Mouse (Mus musculus): ENCODE data around the gene Slc41a2. TPM values are rescaled to one million over a fixed set of nuclear protein-coding genes. Genes with fewer than 3 reads are reported as not detected.
"Not testable (repeated sequence)": the region's sequence is repeated elsewhere in the genome, so short reads cannot be mapped to it uniquely, and the experiment has no call there.

Slc41a2 gene
- total RNA-seq (2021): 10 to 100 TPM; 32.5 to 38.7 TPM

- peak; percentile 63 for DNase-seq
- intact Hi-C loops (cut with DNase I): no loop called here
These were observed at the start of gene Slc41a2 for GRCm38 (mm10) chr10:83337159-83337951. Slc41a2 (minus strand) TSS chr10:83337882.

GRCm38 (mm10) chr10:83385330-83385910, 47.7 kb upstream of the Slc41a2 start:
- DNase-seq: no peak
- intact Hi-C loops (cut with DNase I): no loop called here

DNA sequence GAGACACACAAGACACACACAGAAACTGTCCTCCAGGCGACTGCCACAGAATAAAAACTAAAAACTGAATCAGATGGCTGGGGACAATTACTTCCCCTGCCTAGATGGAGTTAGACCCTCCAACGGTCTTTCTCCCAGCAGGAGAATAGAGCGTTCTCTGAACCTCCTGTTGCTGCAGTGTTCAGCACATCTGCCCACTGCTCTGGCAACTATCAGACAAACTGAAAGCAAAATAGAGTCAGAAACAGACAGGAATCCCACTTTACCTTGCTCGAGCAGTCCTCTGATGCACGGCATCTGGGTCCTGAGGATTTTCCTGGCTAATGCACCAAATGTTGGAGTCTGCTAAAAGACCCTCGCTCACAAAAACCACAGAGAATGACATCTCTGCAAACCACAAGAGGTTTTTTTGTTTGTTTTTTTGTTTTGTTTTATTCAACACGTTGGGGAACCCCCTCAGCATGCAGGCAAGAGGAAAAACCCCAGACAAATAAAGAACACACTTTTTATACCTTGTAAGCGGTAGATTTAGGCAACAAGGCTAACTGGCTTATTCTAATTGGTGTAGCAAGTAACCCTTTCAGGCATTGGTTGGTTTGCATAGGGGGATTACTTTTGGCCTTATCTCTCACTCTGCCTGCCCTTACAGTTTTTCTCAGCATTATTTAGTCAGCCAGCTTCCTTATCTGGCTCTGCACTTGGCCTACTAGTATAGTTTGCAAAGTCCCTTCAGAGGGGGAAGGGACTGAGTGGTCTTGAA, 47.0 kb upstream of the Slc41a2 start:
- intact Hi-C loops (cut with DNase I): no loop called here

DNA sequence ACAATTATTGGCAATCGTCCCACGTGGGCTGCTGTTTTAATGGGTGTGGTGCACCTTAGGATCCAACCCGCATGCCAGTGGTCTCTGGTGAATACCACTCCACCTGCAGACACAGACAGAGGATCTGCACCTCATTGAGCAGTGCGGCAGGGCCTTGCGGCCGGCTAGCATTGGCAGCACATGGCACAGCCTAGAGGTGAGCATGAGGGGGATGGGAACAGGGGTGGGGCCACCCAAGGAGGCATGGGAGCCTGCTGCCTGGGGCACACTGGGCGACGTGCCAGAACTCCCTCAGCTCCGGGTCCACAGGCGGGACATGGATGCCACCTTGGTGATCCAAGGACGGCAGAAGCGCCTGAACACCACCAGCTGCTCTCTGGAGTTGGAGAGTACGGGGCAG, 46.2 kb upstream of the Slc41a2 start:
- no peak for DNase-seq
- intact Hi-C loops (cut with DNase I): no loop called here

More for the DNA sequence above, 47.0 kb upstream of the Slc41a2 start:
- no peak for DNase-seq

DNA sequence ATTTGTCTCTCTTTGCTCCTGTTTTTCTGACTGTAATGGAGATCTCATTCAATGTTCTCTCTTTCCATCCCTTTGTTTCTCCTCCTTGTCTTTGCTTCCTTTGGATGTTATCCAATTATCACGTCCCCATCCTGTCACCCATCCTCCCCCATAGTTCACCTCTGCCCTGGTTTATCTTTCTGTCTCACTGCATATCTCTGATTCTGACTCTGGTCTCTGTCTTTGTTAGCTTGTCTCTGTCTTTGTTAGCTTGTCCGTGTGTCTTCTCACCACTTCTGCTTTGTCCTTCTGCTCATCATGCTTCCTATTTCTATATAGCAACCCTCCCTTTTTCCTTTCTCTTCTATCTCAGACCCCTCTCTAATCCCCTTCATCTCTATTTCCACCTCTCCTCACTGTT, 45.3 kb upstream of the Slc41a2 start:
- intact Hi-C loops (cut with DNase I): no loop called here

GRCm38 (mm10) chr10:83382528-83382927, 44.8 kb upstream of the Slc41a2 start:
- intact Hi-C loops (cut with DNase I): no loop called here
- no peak for DNase-seq

More for the DNA sequence above, 45.3 kb upstream of the Slc41a2 start:
- no peak for DNase-seq

DNA sequence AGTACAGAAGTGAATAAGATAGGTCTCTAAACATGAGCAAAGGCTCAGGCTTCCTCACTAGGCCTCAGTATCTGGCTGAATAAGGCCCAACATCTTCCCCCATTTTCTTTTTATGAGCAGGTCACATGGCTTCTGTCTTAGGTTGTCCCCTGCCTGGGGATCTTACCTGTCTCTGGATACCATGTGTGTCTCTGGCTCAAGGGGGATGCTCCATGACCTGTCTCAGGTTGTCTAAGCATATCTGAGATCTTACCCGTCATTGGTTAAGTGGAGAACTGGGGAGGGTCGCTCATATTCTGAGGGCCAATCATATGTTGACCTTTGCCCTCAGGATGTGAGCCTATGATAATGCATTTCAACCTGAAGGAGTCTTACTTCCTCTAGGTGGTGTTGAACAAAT, 42.8 kb upstream of the Slc41a2 start:
- DNase-seq: no peak
- intact Hi-C loops (cut with DNase I): no loop called here

- DNase-seq: peak; percentile 42
- intact Hi-C loops (cut with DNase I): no loop called here
These were observed 40.6 kb upstream of the Slc41a2 start for GRCm38 (mm10) chr10:83378083-83378833.

DNA sequence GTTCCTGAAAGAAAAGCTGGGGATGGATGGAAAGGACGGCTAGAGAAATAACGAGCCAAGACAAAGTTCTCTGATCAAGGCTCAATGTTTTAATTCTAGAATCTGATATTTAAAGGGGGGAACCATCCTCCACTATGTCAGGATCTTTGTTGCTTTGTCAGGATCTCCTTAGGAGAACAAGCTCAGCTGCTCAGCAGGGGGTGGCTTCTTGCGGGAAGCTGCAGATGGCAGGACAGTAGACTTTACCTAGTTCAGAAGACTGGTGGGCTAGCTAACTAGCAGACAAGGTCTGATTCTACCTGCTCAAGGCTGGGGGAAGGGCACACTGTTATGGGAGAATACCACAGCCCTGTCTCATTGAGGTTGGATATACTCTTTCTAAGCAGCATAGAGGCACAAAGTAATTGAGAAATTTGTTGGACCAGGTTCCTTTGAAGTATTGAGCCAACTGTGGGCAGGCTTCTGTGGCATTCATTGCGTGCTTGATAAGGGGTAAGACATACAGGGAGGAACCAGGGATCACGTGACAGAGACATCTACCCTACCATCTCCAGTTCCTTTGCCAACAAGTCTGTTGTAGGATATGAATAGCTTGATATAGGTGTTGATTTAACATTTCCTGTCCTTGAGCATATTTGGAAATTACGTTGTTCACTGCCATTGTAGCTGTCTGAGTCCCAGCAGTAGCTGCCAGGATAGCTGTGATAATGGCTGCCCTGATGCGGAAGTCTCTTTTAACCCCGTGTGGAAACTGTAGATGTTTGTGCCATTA, 39.4 kb upstream of the Slc41a2 start:
- intact Hi-C loops (cut with DNase I): no loop called here
- DNase-seq: peak; percentile 12

GRCm38 (mm10) chr10:83375458-83375857, 37.8 kb upstream of the Slc41a2 start:
- intact Hi-C loops (cut with DNase I); DNase-seq: not testable (repeated sequence)

DNA sequence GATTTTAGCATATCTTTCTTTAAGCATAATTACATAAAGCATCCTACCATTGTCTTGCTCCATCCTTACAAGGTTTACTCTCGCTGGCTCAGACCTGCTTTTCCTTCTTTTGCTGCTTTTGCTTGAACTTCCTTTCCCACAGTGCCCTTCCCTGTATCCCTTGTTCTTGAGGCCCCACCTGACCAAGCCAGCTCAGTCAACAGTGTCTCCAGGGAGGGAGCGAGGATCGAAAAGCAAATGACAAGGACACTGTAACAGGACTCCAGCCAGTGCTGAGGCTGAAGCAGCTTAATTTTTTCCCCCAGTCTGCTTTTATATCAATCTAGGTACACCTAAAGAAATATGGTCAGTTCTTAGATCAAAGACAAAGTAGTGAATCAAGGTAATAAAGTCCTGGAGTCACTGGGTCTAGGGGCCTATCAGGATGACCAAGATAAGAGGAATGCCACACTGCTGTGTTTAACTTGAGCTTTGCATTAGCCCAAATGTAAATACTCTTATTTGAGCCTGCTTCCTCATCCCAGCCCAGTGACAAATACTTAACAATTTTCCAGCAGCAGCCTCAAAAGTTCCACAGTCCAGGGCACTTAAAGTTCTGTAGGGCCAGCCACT, 36.5 kb upstream of the Slc41a2 start:
- DNase-seq: no peak
- intact Hi-C loops (cut with DNase I): no loop called here

- intact Hi-C loops (cut with DNase I): loop anchor here (10.0 kb wide), 1 partner anchor 126 kb away; no protein-coding TSS in a partner anchor
- no peak for DNase-seq
These were observed 31.2 kb upstream of the Slc41a2 start for GRCm38 (mm10) chr10:83368918-83369317.

GRCm38 (mm10) chr10:83363451-83363850, 25.8 kb upstream of the Slc41a2 start:
- intact Hi-C loops (cut with DNase I): loop anchor here (5.0 to 10.0 kb wide), 2 partner anchors 131 to 164 kb away; no protein-coding TSS in a partner anchor
- DNase-seq: no peak

GRCm38 (mm10) chr10:83361643-83362382, 24.1 kb upstream of the Slc41a2 start:
- intact Hi-C loops (cut with DNase I): loop anchor here (5.0 to 10.0 kb wide), 2 partner anchors 133 to 165 kb away; no protein-coding TSS in a partner anchor
- no peak for DNase-seq

GRCm38 (mm10) chr10:83360356-83360755, 22.7 kb upstream of the Slc41a2 start:
- no peak for DNase-seq
- intact Hi-C loops (cut with DNase I): loop anchor here (5.0 to 10.0 kb wide), 2 partner anchors 134 to 167 kb away; no protein-coding TSS in a partner anchor

- DNase-seq: peak; percentile 98
- intact Hi-C loops (cut with DNase I): loop anchor here (5.0 to 10.0 kb wide), 2 partner anchors 135 to 167 kb away; no protein-coding TSS in a partner anchor
These were observed 22.3 kb upstream of the Slc41a2 start, which contains the start of gene D10Wsu102e for GRCm38 (mm10) chr10:83359956-83360355. D10Wsu102e (plus strand) TSS chr10:83360221.

DNA sequence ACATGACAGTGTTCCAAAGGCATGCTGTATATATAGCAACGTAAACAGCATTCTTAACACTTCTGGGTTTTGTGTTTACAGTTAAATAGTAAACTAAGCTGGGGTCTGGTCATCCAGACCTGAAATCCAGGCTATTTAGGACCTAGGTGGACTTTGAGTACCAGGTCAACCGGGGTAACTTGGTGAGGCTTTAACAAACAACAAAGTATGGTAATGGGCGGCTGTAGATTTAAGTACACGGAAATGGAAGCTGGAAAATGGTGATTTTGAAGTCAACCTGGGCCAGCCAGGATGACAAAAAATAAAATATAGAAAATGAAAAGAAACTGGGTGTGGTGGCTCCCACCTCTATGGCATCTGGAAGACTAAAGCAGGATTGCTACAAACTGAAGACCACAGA, 21.8 kb upstream of the Slc41a2 start:
- no peak for DNase-seq
- intact Hi-C loops (cut with DNase I): no loop called here

DNA sequence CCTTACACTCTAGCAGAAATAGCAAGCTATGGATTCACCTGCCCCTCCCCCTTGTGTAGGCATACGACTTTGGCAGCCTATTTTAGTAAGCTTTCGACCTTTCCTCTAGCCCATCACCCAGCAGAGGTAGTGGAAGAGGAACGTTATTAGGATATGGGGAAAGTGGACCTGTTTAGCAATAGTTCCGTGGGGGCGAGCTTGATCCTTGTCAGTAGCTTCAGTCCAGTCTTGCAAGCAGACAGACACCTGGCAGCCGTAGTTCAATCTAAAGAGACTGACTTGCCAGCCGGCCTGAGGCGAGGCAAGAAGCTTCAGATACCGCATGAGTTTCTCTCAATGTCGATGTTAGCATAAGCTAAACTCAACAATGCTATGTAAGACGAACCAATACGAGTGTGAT, 18.7 kb upstream of the Slc41a2 start:
- no peak for DNase-seq
- intact Hi-C loops (cut with DNase I): no loop called here

Measured in left cerebral cortex, postnatal 4 days (tissue).